Mouse (Mus musculus) midbrain, postnatal 0 days (tissue): ENCODE results near the gene Rpusd1. TPM values are rescaled to one million over a fixed set of nuclear protein-coding genes. Genes with fewer than 3 reads are reported as not detected.
"Not testable (repeated sequence)": the region's sequence is repeated elsewhere in the genome, so short reads cannot be mapped to it uniquely, and the experiment has no call there.

ENCODE experiments used
- ATAC-seq: fragments of 200-750 bp; cut with Nextera tagmentation; 2 replicates; pipeline ENCODE4 v1.8.0; 2017; ENCODE audit warnings: moderate number of reproducible peaks, mild to moderate bottlenecking, moderate TSS enrichment, moderate library complexity; ENCODE audit not compliant: low FRiP score
- DNase-seq: peaks from one replicate; pipeline ENCODE4 v3.0.0-alpha.2; 2015; ENCODE audit warnings: low spot score
- H3K27ac ChIP-seq: fragments of 300-500 bp; sonication (generic); 2 replicates; pipeline ENCODE4 v1.5.1; 2014; ENCODE audit warnings: low read depth, mild to moderate bottlenecking, low read length, mixed read lengths
- H3K27me3 ChIP-seq: fragments of 300-500 bp; sonication (generic); 2 replicates; pipeline ENCODE4 v1.6.1; 2014; ENCODE audit warnings: low read length, control low read depth, mixed read lengths; ENCODE audit not compliant: insufficient read depth
- H3K36me3 ChIP-seq: fragments of 300-500 bp; sonication (generic); 2 replicates; pipeline ENCODE4 v1.6.1; 2014; ENCODE audit warnings: low read length, control low read depth, mixed read lengths; ENCODE audit not compliant: insufficient read depth
- H3K4me1 ChIP-seq: fragments of 300-500 bp; sonication (generic); 2 replicates; pipeline ENCODE4 v1.6.1; 2014; ENCODE audit warnings: mild to moderate bottlenecking, control low read depth, antibody characterized with exemption, low read length, mixed read lengths; ENCODE audit not compliant: insufficient read depth
- H3K4me2 ChIP-seq: fragments of 300-500 bp; sonication (generic); 2 replicates; pipeline ENCODE4 v1.6.1; 2014; ENCODE audit warnings: low read depth, mild to moderate bottlenecking, low read length, mixed read lengths; ENCODE audit not compliant: poor library complexity, severe bottlenecking
- H3K4me3 ChIP-seq: fragments of 300-500 bp; sonication (generic); 2 replicates; pipeline ENCODE4 v1.5.1; 2014; ENCODE audit warnings: low read depth, mild to moderate bottlenecking, low read length, moderate library complexity
- H3K9ac ChIP-seq: fragments of 300-500 bp; sonication (generic); replicated peaks from 2 replicates; pipeline ENCODE4 v1.6.1; 2014; ENCODE audit warnings: mild to moderate bottlenecking, low read length, moderate library complexity, mixed read lengths; ENCODE audit not compliant: poor library complexity, severe bottlenecking
- H3K9me3 ChIP-seq: fragments of 300-500 bp; sonication (generic); 2 replicates; pipeline ENCODE4 v1.6.1; 2016; ENCODE audit warnings: low read length, control low read depth
- CTCF ChIP-seq: IDR thresholded peaks from 2 replicates; pipeline ENCODE4 v1.5.1; 2016; ENCODE audit warnings: antibody characterized with exemption, mild to moderate bottlenecking
- WGBS: fragments of 180-500 bp; shearing (Covaris S2); extraction: QIAGEN DNeasy Blood & Tissue Kit; methylation state at CpG from one replicate; pipeline ENCODE4 v1.1.7; 2014; 5-methylcytosine and 5-hydroxymethylcytosine counted together
- polyA plus RNA-seq: library from polyadenylated mRNA; unstranded; fragments of >200 nt; fragmentation: Nextera tagmentation; extraction: Ambion mirVana; gene quantifications from 2 replicates; pipeline ENCODE4 v1.2.1, GENCODE M21; 2015
- total RNA-seq: library from RNA; depleted of rRNA; stranded (reverse); fragments of >200 nt; gene quantifications from 2 replicates; pipeline ENCODE4 v1.2.3, GENCODE M21; 2014

Gene Rpusd1
- total and polyA plus RNA-seq, 2 experiments from 2014 or later: 8.0 to 26.7 TPM

DNA sequence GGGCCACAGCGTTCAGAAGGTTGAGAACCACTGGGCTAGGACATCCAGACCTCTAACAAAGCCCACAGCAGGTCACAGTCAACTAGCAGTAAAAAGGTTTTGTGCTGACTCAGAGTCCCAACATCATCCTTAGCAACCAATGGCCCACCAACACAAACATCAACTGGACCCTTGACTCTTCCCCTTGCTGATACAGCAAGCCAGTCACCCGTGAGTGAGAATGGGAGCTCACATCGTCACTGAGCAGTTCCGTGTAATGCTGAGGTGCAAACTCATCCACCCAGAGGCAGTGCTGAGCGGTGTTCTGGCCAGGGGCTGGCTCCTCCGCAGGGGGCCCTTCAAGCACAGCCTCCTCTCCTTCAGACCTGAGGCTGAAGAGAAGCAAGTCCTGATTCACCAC lies 2.2 kb upstream of the Rpusd1 start:
- H3K27me3 ChIP-seq: no peaks in the 10 kb centered on the region
- no peak overlapping the region for H3K9ac ChIP-seq
- ATAC-seq (no peak), DNase-seq (no peak)
- H3K27ac ChIP-seq: no peak overlapping the region
- 86% methylated on average over 6 of the region's 6 CpGs for WGBS
- no peak for TF ChIP-seq CTCF
- H3K36me3 ChIP-seq: peaks cover 5% of the 10 kb centered on the region; the same call in 1 of the 2 replicates
- no peak overlapping the region for H3K4me3 ChIP-seq
- no peak overlapping the region for H3K4me2 ChIP-seq
- no peaks in the 10 kb centered on the region for H3K9me3 ChIP-seq
- peaks cover 15% of the 10 kb centered on the region for H3K4me1 ChIP-seq

DNA sequence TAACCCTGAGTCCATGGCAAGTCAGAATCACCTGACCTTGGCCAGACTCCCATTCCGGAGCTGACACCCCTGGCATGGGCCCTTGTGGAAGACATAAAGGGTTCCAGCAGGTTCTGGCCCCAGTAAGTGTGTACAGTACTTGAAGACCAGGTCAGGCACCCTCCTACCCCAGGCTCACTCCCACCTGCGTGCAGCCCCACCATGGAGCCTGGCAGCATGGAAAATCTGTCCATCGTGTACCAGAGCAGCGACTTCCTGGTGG lies 470 bp downstream of the Rpusd1 start:
- Histone ChIP-seq H3K9me3 (no peaks in the 10 kb centered on the region), H3K27me3 (no peaks in the 10 kb centered on the region), H3K4me2 (peak overlapping the region; percentile 95), H3K27ac (peak overlapping the region; percentile 32; the same call in 1 of the 2 replicates), H3K4me3 (peak overlapping the region; percentile 63), H3K9ac (peak overlapping the region; percentile 86), H3K36me3 (peaks cover 13% of the 10 kb centered on the region), H3K4me1 (peaks cover 15% of the 10 kb centered on the region)
- 27% methylated on average over 4 of the region's 4 CpGs for WGBS
- no peak for TF ChIP-seq CTCF
- no peak for DNase-seq
- no peak; the same call in 1 of the 2 replicates for ATAC-seq

GRCm38 (mm10) chr17:25732082-25732481 lies 4.6 kb downstream of the Rpusd1 start:
- no peak for ATAC-seq
- Histone ChIP-seq H3K4me1 (peaks cover 10% of the 10 kb centered on the region), H3K4me2 (no peak overlapping the region), H3K9me3 (no peaks in the 10 kb centered on the region), H3K4me3 (no peak overlapping the region), H3K9ac (no peak overlapping the region), H3K36me3 (peaks cover 13% of the 10 kb centered on the region), H3K27me3 (no peaks in the 10 kb centered on the region), H3K27ac (no peak overlapping the region)
- DNase-seq: peak; percentile 88
- TF ChIP-seq CTCF: peak; percentile 93
- WGBS: 17% methylated on average over 2 of the region's 2 CpGs

DNA sequence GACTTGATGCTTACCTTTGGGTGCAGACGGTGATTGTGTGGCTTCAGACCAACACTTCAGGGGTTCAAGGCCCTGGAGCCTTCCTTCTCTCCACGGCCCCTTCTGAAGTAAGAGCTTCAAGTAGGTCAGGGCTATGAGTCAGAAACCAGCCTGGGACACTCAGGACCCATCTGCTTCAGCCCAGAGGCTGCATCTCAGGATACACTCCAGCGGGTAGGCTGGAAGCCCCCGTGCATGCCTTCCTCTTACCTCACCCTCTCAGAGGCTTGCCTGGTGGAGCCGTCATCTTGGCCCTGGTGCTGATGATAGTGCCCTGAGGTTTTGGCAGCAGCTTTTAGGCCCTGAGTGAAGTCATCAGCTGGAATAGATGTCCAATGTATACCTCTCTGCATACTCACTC lies 7.8 kb downstream of the Rpusd1 start:
- no peak for DNase-seq
- 90% methylated on average over 5 of the region's 5 CpGs for WGBS
- TF ChIP-seq CTCF: no peak
- no peak overlapping the region for H3K4me3 ChIP-seq
- no peaks in the 10 kb centered on the region for H3K9me3 ChIP-seq
- H3K27ac ChIP-seq: no peak overlapping the region
- no peaks in the 10 kb centered on the region for H3K4me1 ChIP-seq
- no peak overlapping the region for H3K4me2 ChIP-seq
- peaks cover 7% of the 10 kb centered on the region for H3K36me3 ChIP-seq
- no peaks in the 10 kb centered on the region for H3K27me3 ChIP-seq
- ATAC-seq: no peak
- no peak overlapping the region for H3K9ac ChIP-seq

DNA sequence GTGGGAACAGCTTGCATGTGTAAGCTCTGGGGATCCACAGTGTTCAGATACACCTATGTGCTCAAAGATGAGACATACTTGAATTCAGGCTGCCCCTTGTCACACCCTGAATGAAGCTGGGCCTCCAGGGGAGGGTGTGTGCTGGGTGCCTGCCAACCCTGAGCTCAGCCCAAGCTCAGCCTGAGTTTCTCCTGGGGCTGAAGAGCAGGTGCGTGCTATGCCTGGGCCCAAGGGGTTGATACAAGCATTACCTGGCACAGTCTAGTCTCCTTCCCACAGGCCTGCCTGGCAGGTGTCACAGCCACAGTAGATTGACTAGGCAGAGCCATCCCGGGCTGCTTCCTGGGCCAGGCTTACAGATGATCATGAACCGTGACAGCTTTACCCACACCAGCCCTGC lies 8.3 kb downstream of the Rpusd1 start, which contains the start of gene Mslnl:
TSS of gene Mslnl (plus strand) at position 298 of the 400 bp plus-strand sequence.
- Histone ChIP-seq H3K27me3 (no peaks in the 10 kb centered on the region), H3K9me3 (no peaks in the 10 kb centered on the region), H3K4me1 (no peaks in the 10 kb centered on the region), H3K4me2 (no peak within 1 kb of the TSS), H3K9ac (no peak within 1 kb of the TSS), H3K27ac (no peak within 1 kb of the TSS), H3K36me3 (peaks cover 3% of the 10 kb centered on the region; the same call in 1 of the 2 replicates), H3K4me3 (no peak within 1 kb of the TSS)
- WGBS: 75% methylated on average over 3 of the region's 3 CpGs
- TF ChIP-seq CTCF: no peak
- no peak for ATAC-seq
- no peak for DNase-seq

DNA sequence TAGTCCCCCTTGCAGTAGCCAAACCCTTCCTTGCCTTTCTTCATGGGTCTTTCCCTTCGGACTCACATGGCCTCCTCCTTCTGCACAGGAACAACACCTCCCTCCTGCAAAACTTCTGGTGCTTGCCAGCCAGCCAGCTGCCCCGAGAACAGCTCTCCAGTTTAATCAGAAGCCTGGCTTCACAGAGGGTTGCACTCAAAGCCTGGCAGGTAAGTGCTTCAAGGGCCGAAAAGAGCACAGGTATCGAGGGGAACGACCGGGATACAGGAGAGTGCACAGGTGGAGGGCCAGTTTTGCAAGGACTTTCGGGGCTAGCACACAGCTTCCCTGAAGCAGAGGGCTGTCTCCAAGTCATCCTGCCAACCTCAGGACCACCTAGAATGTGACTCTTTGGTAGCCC lies 11.4 kb downstream of the Rpusd1 start:
- 82% methylated on average over 7 of the region's 7 CpGs for WGBS
- DNase-seq: no peak
- no peak for TF ChIP-seq CTCF

DNA sequence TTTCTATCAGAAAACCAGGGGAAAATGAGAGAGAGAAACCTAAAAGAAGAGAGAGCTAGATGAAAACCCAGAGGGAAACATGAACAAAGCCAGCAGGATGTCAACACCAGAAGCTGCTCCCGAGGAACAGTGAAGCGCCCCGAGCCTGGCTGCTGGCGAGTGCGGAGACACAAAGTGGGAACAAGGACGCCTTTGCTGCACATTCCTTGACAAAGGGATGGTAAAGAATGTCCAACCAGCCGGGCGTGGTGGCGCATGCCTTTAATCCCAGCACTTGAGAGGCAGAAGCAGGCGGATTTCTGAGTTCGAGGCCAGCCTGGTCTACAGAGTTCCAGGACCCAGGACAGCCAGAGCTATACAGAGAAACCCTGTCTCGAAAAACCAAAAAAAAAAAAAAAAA lies 14.0 kb downstream of the Rpusd1 start:
- not testable (repeated sequence) for DNase-seq, H3K27ac ChIP-seq, H3K4me2 ChIP-seq, H3K9ac ChIP-seq, H3K9me3 ChIP-seq, H3K36me3 ChIP-seq, H3K4me3 ChIP-seq, H3K4me1 ChIP-seq, H3K27me3 ChIP-seq, ATAC-seq
- 69% methylated on average over 12 of the region's 12 CpGs for WGBS

More for the DNA sequence above, 11.4 kb downstream of the Rpusd1 start:
- no peaks in the 10 kb centered on the region for H3K36me3 ChIP-seq
- ATAC-seq: no peak
- no peak overlapping the region for H3K27ac ChIP-seq
- H3K4me2 ChIP-seq: no peak overlapping the region
- H3K4me3 ChIP-seq: no peak overlapping the region
- no peaks in the 10 kb centered on the region for H3K9me3 ChIP-seq
- no peaks in the 10 kb centered on the region for H3K27me3 ChIP-seq
- no peaks in the 10 kb centered on the region for H3K4me1 ChIP-seq
- no peak overlapping the region for H3K9ac ChIP-seq
